ENCODE assay signal across 16 mouse cellular contexts in the genomic region with DNA sequence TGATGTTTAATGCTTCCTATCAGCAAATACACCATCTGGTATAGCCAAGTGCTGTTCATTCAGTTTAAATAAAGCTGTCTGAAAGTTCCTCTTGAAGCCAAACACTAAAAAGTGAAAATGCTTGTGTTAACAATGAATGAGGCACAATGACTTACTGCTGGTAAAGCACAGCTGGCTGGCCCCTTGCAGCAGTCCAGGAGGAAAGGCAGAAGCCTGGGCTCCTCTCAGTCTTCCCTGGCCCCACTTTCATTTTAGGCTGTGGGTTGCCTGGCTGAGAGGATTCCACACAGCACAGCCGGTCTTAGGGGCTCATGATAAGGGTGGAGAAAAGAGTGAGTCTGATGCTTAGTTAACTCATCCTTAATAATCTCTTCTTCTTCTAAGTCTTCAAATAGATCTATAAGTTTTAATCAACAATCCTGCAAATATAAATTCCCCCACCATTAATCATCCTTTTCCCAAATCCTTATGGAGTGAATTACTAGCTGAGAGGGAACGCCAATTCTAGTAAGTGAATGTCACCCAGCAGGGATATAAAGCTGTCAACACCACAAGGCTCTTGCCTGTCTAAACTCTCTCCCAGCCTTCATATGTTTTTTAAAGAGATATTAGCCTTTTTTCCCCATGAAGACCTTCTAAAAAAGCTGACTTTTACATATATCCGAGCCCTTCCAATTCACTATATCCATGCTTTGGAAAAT. TPM values are rescaled to one million over a fixed set of nuclear protein-coding genes. Genes with fewer than 3 reads are reported as not detected.
DNase-seq lines count a peak whose midpoint lies in the region; ATAC-seq lines count a peak whose summit lies in the region.
"Had no signal": no experiment of that assay in that cellular context is flagged by ENCODE, and none has a peak within 500 bp of the region (broad histone marks: within the 10 kb centered on the region; RNA-seq: fewer than 3 reads in every experiment).

No protein-coding gene starts in this region.

- ATAC-seq in forebrain, embryonic 13.5 days: no peak
- ATAC-seq in lung, embryonic 15.5 days (ENCODE audit: borderline replicate concordance, extremely low read depth, low FRiP score, low TSS enrichment): no peak
- no peak for ATAC-seq in embryonic facial prominence, embryonic 13.5 days (ENCODE audit: insufficient number of reproducible peaks, insufficient read depth, low FRiP score, low TSS enrichment, low read depth)
- ATAC-seq in limb, embryonic 11.5 days (ENCODE audit: insufficient number of reproducible peaks, low FRiP score, low TSS enrichment, low read depth): no peak
- ATAC-seq in megakaryocyte-erythroid progenitor cell, adult 5-6 weeks (replicated peaks; ENCODE audit: low FRiP score, low TSS enrichment, poor library complexity, severe bottlenecking): no peak
- ATAC-seq: inflammation-experienced regulatory T-cells, adult 6 months; midbrain, embryonic 13.5 days had no signal

- no peak overlapping the region for H3K27ac ChIP-seq in forebrain, embryonic 13.5 days
- H3K27ac ChIP-seq in forebrain, embryonic 10.5 days: no peak overlapping the region
- no peak overlapping the region for H3K27ac ChIP-seq in lung, embryonic 15.5 days
- H3K27ac ChIP-seq in embryonic facial prominence, embryonic 13.5 days: peak overlapping the region; percentile 40; the same call in 1 of the 2 replicates
- H3K27ac ChIP-seq in limb, embryonic 11.5 days (replicated peaks; ENCODE audit: low read depth, low read length): no peak overlapping the region
- H3K27ac ChIP-seq: liver, embryonic 15.5 days; midbrain, embryonic 13.5 days had no signal

- no peaks in the 10 kb centered on the region for H3K9me3 ChIP-seq in forebrain, embryonic 13.5 days (replicated peaks)
- no peaks in the 10 kb centered on the region for H3K9me3 ChIP-seq in forebrain, embryonic 10.5 days
- H3K9me3 ChIP-seq in lung, embryonic 15.5 days: no peaks in the 10 kb centered on the region
- H3K9me3 ChIP-seq in embryonic facial prominence, embryonic 13.5 days: no peaks in the 10 kb centered on the region
- no peaks in the 10 kb centered on the region for H3K9me3 ChIP-seq in limb, embryonic 11.5 days (ENCODE audit: control insufficient read depth, low read length)
- H3K9me3 ChIP-seq: liver, embryonic 15.5 days; midbrain, embryonic 13.5 days had no signal

- peaks cover 31% of the 10 kb centered on the region for H3K27me3 ChIP-seq in forebrain, embryonic 13.5 days
- peaks cover 42% of the 10 kb centered on the region for H3K27me3 ChIP-seq in forebrain, embryonic 10.5 days (ENCODE audit: poor library complexity, severe bottlenecking)
- peaks cover 36% of the 10 kb centered on the region for H3K27me3 ChIP-seq in lung, embryonic 15.5 days
- peaks cover 39% of the 10 kb centered on the region for H3K27me3 ChIP-seq in embryonic facial prominence, embryonic 13.5 days
- H3K27me3 ChIP-seq in limb, embryonic 11.5 days (ENCODE audit: control insufficient read depth, insufficient read depth, low read length): peaks cover 32% of the 10 kb centered on the region
- H3K27me3 ChIP-seq: CH12.LX had no signal

- WGBS in forebrain, embryonic 13.5 days: 59% methylated on average over 3 of the region's 3 CpGs
- 76% methylated on average over 3 of the region's 3 CpGs for WGBS in forebrain, embryonic 10.5 days
- 38% methylated on average over 3 of the region's 3 CpGs for WGBS in lung, embryonic 15.5 days
- 43% methylated on average over 3 of the region's 3 CpGs for WGBS in embryonic facial prominence, embryonic 13.5 days
- WGBS in limb, embryonic 11.5 days: 13% methylated on average over 3 of the region's 3 CpGs

- no peak overlapping the region for H3K9ac ChIP-seq in forebrain, embryonic 13.5 days
- no peak overlapping the region for H3K9ac ChIP-seq in lung, embryonic 15.5 days
- peak overlapping the region; percentile 62 for H3K9ac ChIP-seq in embryonic facial prominence, embryonic 13.5 days
- H3K9ac ChIP-seq in limb, embryonic 11.5 days (ENCODE audit: low read length): no peak overlapping the region
- H3K9ac ChIP-seq: liver, embryonic 15.5 days; midbrain, embryonic 13.5 days had no signal

- no peak overlapping the region for H3K4me3 ChIP-seq in forebrain, embryonic 13.5 days
- H3K4me3 ChIP-seq in forebrain, embryonic 10.5 days: no peak overlapping the region
- no peak overlapping the region for H3K4me3 ChIP-seq in lung, embryonic 15.5 days
- H3K4me3 ChIP-seq in embryonic facial prominence, embryonic 13.5 days: peak overlapping the region; percentile 31
- H3K4me3 ChIP-seq in limb, embryonic 11.5 days (ENCODE audit: low read depth, low read length): no peak overlapping the region
- H3K4me3 ChIP-seq: liver, embryonic 15.5 days; midbrain, embryonic 13.5 days had no signal

- peak overlapping the region; percentile 23 for H3K4me2 ChIP-seq in forebrain, embryonic 13.5 days
- 0 out of 2 replicates have a peak overlapping the region, but pooled peaks have one; percentile 6 for H3K4me2 ChIP-seq in lung, embryonic 15.5 days
- H3K4me2 ChIP-seq in embryonic facial prominence, embryonic 13.5 days: peak overlapping the region; percentile 48
- no peak overlapping the region for H3K4me2 ChIP-seq in limb, embryonic 11.5 days (ENCODE audit: low read depth, severe bottlenecking)
- H3K4me2 ChIP-seq: liver, embryonic 15.5 days; midbrain, embryonic 13.5 days had no signal

- H3K36me3 ChIP-seq in forebrain, embryonic 13.5 days (ENCODE audit: poor library complexity, severe bottlenecking): no peaks in the 10 kb centered on the region
- no peaks in the 10 kb centered on the region for H3K36me3 ChIP-seq in forebrain, embryonic 10.5 days (replicated peaks)
- no peaks in the 10 kb centered on the region for H3K36me3 ChIP-seq in lung, embryonic 15.5 days
- no peaks in the 10 kb centered on the region for H3K36me3 ChIP-seq in embryonic facial prominence, embryonic 13.5 days
- H3K36me3 ChIP-seq in limb, embryonic 11.5 days (ENCODE audit: control insufficient read depth, insufficient read depth, low read length): no peaks in the 10 kb centered on the region
- H3K36me3 ChIP-seq: liver, embryonic 15.5 days; midbrain, embryonic 13.5 days had no signal

- intact Hi-C loops in heart, postnatal 25 days (cut with DNase I): no loop called here

- peaks cover 24% of the 10 kb centered on the region for H3K4me1 ChIP-seq in forebrain, embryonic 13.5 days
- H3K4me1 ChIP-seq in forebrain, embryonic 10.5 days: peaks cover 21% of the 10 kb centered on the region
- H3K4me1 ChIP-seq in lung, embryonic 15.5 days: peaks cover 20% of the 10 kb centered on the region
- H3K4me1 ChIP-seq in embryonic facial prominence, embryonic 13.5 days: peaks cover 10% of the 10 kb centered on the region
- H3K4me1 ChIP-seq in limb, embryonic 11.5 days (ENCODE audit: control insufficient read depth, insufficient read depth, low read length): peaks cover 15% of the 10 kb centered on the region

- DNase-seq in forebrain, embryonic 10.5 days (ENCODE audit: extremely low spot score, low spot score): no peak
- no peak for DNase-seq in lung, postnatal 4 days
- peak; percentile 54 for DNase-seq in limb, embryonic 11.5 days (ENCODE audit: low spot score)
- no peak for DNase-seq in heart, postnatal 25 days (ENCODE audit: low spot score)
- DNase-seq: adrenal gland, adult 2 months; cerebellum, adult 11 months; cerebellum, postnatal 25 days; left cerebral cortex, postnatal 4 days had no signal

RNA-seq across cellular contexts. Expression of a gene that starts 12.4 kb away (rescaled TPM):
- polyA plus RNA-seq in forebrain, embryonic 13.5 days (2015; fragmentation: Nextera tagmentation; extraction: Ambion mirVana): 5.5 and 10.2 TPM in 2 replicates
- 0.91 and 1.4 TPM in 2 replicates for polyA plus RNA-seq in forebrain, embryonic 10.5 days (2016; fragmentation: Nextera tagmentation; extraction: Ambion mirVana)
- polyA plus RNA-seq in lung, embryonic 15.5 days (2015; fragmentation: Nextera tagmentation; extraction: Ambion mirVana): 0.29 and 0.53 TPM in 2 replicates
- 19.4 and 23.9 TPM in 2 replicates for polyA plus RNA-seq in embryonic facial prominence, embryonic 13.5 days (2015; fragmentation: Nextera tagmentation; extraction: Ambion mirVana)
- polyA plus RNA-seq in limb, embryonic 11.5 days (2014; fragmentation: Nextera tagmentation; extraction: Ambion mirVana): 1.5 and 1.8 TPM in 2 replicates
- 0.17 and 1.8 TPM in 2 replicates for total RNA-seq in megakaryocyte-erythroid progenitor cell, adult 5-6 weeks (2014; fragmentation: Nextera tagmentation)
- not detected in 2 replicates for total RNA-seq in megakaryocyte-erythroid progenitor cell, adult 5-6 weeks (2017)
- total RNA-seq in heart, postnatal 25 days (2021): under 1 TPM; 0.34 to 0.39 TPM
- polyA plus RNA-seq: inflammation-experienced regulatory T-cells, adult 6 months had no signal
